Mouse (Mus musculus) liver, postnatal 0 days (tissue): ENCODE measurements around the gene Tmem59l. TPM values are rescaled to one million over a fixed set of nuclear protein-coding genes. Genes with fewer than 3 reads are reported as not detected.

ENCODE experiments used
- ATAC-seq: fragments of 200-750 bp; cut with Nextera tagmentation; 2 replicates; pipeline ENCODE4 v1.8.0; 2017; ENCODE audit warnings: mild to moderate bottlenecking, moderate library complexity
- DNase-seq: peaks from one replicate; pipeline ENCODE4 v3.0.0-alpha.2; 2016
- H3K27ac ChIP-seq: fragments of 300-500 bp; sonication (generic); 2 replicates; pipeline ENCODE4 v1.5.1; 2014; ENCODE audit warnings: antibody characterized with exemption, moderate library complexity, mild to moderate bottlenecking, low read depth
- H3K27me3 ChIP-seq: fragments of 300-500 bp; sonication (generic); 2 replicates; pipeline ENCODE4 v1.6.1; 2014; ENCODE audit warnings: low read length, control low read depth, mixed read lengths; ENCODE audit not compliant: insufficient read depth
- H3K36me3 ChIP-seq: fragments of 300-500 bp; sonication (generic); replicated peaks from 2 replicates; pipeline ENCODE4 v1.6.1; 2014; ENCODE audit warnings: mild to moderate bottlenecking, control low read depth, low read length, moderate library complexity, mixed read lengths; ENCODE audit not compliant: insufficient read depth
- H3K4me1 ChIP-seq: fragments of 300-500 bp; sonication (generic); 2 replicates; pipeline ENCODE4 v1.6.1; 2014; ENCODE audit warnings: antibody characterized with exemption, mild to moderate bottlenecking, control low read depth; ENCODE audit not compliant: insufficient read depth
- H3K4me2 ChIP-seq: fragments of 300-500 bp; sonication (generic); 2 replicates; pipeline ENCODE4 v1.6.1; 2014; ENCODE audit warnings: low read depth, mild to moderate bottlenecking, low read length, moderate library complexity, mixed read lengths
- H3K4me3 ChIP-seq: fragments of 300-500 bp; sonication (generic); 2 replicates; pipeline ENCODE4 v1.5.1; 2014; ENCODE audit warnings: low read depth, low read length
- H3K9ac ChIP-seq: fragments of 300-500 bp; sonication (generic); replicated peaks from 2 replicates; pipeline ENCODE4 v1.6.1; 2014; ENCODE audit warnings: mild to moderate bottlenecking, moderate library complexity
- H3K9me3 ChIP-seq: fragments of 300-500 bp; sonication (generic); 2 replicates; pipeline ENCODE4 v1.6.1; 2016; ENCODE audit warnings: mild to moderate bottlenecking, control low read depth, low read length, mixed read lengths
- CTCF ChIP-seq: sonication (generic); IDR thresholded peaks from 2 replicates; pipeline ENCODE4 v1.5.1; 2016; ENCODE audit warnings: antibody characterized with exemption, low read depth
- EP300 ChIP-seq: IDR thresholded peaks from 2 replicates; pipeline ENCODE4 v1.6.1; 2016; ENCODE audit warnings: antibody characterized with exemption, low read depth, mild to moderate bottlenecking
- WGBS: fragments of 180-500 bp; shearing (Covaris S2); extraction: QIAGEN DNeasy Blood & Tissue Kit; methylation state at CpG from one replicate; pipeline ENCODE4 v1.1.7; 2014; ENCODE audit not compliant: insufficient replicate concordance; 5-methylcytosine and 5-hydroxymethylcytosine counted together
- polyA plus RNA-seq: library from polyadenylated mRNA; unstranded; fragments of >200 nt; fragmentation: Nextera tagmentation; extraction: Ambion mirVana; gene quantifications from 2 replicates; pipeline ENCODE4 v1.2.1, GENCODE M21; 2015

Gene Tmem59l
- polyA plus RNA-seq, 1 experiment from 2014 or later, result not detected

- TF ChIP-seq EP300 (no peak), CTCF (no peak)
- no peaks in the 10 kb centered on the region for H3K27me3 ChIP-seq
- no peaks in the 10 kb centered on the region for H3K4me1 ChIP-seq
- DNase-seq (no peak), ATAC-seq (no peak)
- no peak overlapping the region for H3K4me3 ChIP-seq
- H3K27ac ChIP-seq, result no peak overlapping the region
- H3K4me2 ChIP-seq, result no peak overlapping the region
- no peaks in the 10 kb centered on the region; the same call in 1 of the 2 replicates for H3K36me3 ChIP-seq
- WGBS, result 77% methylated on average over 51 of the region's 52 CpGs
- no peaks in the 10 kb centered on the region for H3K9me3 ChIP-seq
- H3K9ac ChIP-seq, result no peak overlapping the region
Measured at GRCm38 (mm10) chr8:70452196-70452966, 34.8 kb downstream of the Tmem59l start.

- Histone ChIP-seq H3K4me3 (no peak overlapping the region), H3K9me3 (no peaks in the 10 kb centered on the region), H3K9ac (no peak overlapping the region), H3K27ac (no peak overlapping the region), H3K36me3 (no peaks in the 10 kb centered on the region; the same call in 1 of the 2 replicates), H3K4me2 (no peak overlapping the region), H3K4me1 (peaks cover 3% of the 10 kb centered on the region), H3K27me3 (no peaks in the 10 kb centered on the region)
- 70% methylated on average over 19 of the region's 19 CpGs for WGBS
- ATAC-seq (no peak), DNase-seq (no peak)
- TF ChIP-seq EP300, result no peak
- no peak for TF ChIP-seq CTCF
Measured at GRCm38 (mm10) chr8:70447639-70448420, 39.3 kb downstream of the Tmem59l start.

GRCm38 (mm10) chr8:70445988-70446387 lies 41.2 kb downstream of the Tmem59l start:
- Histone ChIP-seq H3K4me3 (no peak overlapping the region), H3K36me3 (no peaks in the 10 kb centered on the region), H3K9ac (no peak overlapping the region), H3K4me2 (no peak overlapping the region), H3K9me3 (no peaks in the 10 kb centered on the region), H3K4me1 (peaks cover 3% of the 10 kb centered on the region), H3K27me3 (no peaks in the 10 kb centered on the region), H3K27ac (no peak overlapping the region)
- ATAC-seq, result no peak
- DNase-seq, result no peak
- no peak for TF ChIP-seq EP300
- TF ChIP-seq CTCF, result no peak
- 68% methylated on average over 1 of the region's 1 CpGs for WGBS

- no peaks in the 10 kb centered on the region for H3K36me3 ChIP-seq
- no peaks in the 10 kb centered on the region for H3K27me3 ChIP-seq
- ATAC-seq, result no peak
- peak overlapping the region; percentile 31; the same call in 1 of the 2 replicates for H3K27ac ChIP-seq
- H3K4me2 ChIP-seq, result no peak overlapping the region
- H3K4me1 ChIP-seq, result peaks cover 15% of the 10 kb centered on the region
- TF ChIP-seq CTCF, result no peak
- TF ChIP-seq EP300, result no peak; the same call in 1 of the 2 replicates
- H3K9me3 ChIP-seq, result no peaks in the 10 kb centered on the region
- H3K4me3 ChIP-seq, result no peak overlapping the region
- no peak overlapping the region for H3K9ac ChIP-seq
- peak; percentile 40 for DNase-seq
- 68% methylated on average over 4 of the region's 4 CpGs for WGBS
Measured at GRCm38 (mm10) chr8:70443326-70443725, 43.8 kb downstream of the Tmem59l start.

- peaks cover 19% of the 10 kb centered on the region for H3K4me1 ChIP-seq
- no peak overlapping the region for H3K27ac ChIP-seq
- 78% methylated on average over 3 of the region's 3 CpGs for WGBS
- H3K4me3 ChIP-seq, result no peak overlapping the region
- DNase-seq (no peak), ATAC-seq (no peak)
- no peaks in the 10 kb centered on the region for H3K36me3 ChIP-seq
- no peak overlapping the region for H3K9ac ChIP-seq
- H3K9me3 ChIP-seq, result no peaks in the 10 kb centered on the region
- TF ChIP-seq CTCF (no peak), EP300 (no peak)
- no peak overlapping the region for H3K4me2 ChIP-seq
- H3K27me3 ChIP-seq, result no peaks in the 10 kb centered on the region
Measured at GRCm38 (mm10) chr8:70441565-70441964, 45.6 kb downstream of the Tmem59l start.

GRCm38 (mm10) chr8:70440246-70440645 lies 46.9 kb downstream of the Tmem59l start:
- WGBS, result 51% methylated on average over 3 of the region's 3 CpGs
- Histone ChIP-seq H3K27ac (no peak overlapping the region; the same call in 1 of the 2 replicates), H3K4me2 (no peak overlapping the region), H3K9me3 (no peaks in the 10 kb centered on the region), H3K27me3 (no peaks in the 10 kb centered on the region), H3K4me1 (peaks cover 19% of the 10 kb centered on the region), H3K4me3 (no peak overlapping the region), H3K36me3 (no peaks in the 10 kb centered on the region; the same call in 1 of the 2 replicates), H3K9ac (no peak overlapping the region; the same call in 1 of the 2 replicates)
- TF ChIP-seq EP300, result no peak
- peak; percentile 28; the same call in 1 of the 2 replicates for TF ChIP-seq CTCF
- ATAC-seq (no peak), DNase-seq (no peak)
